16 mouse cellular contexts compared by ENCODE assay signal in genomic region chr14:22265229-22265905, GRCm38 (mm10).
"Had no signal": no experiment of that assay in that cellular context is flagged by ENCODE, and none has a peak within 500 bp of the region (broad histone marks: within the 10 kb centered on the region; RNA-seq: fewer than 3 reads in every experiment).

No protein-coding gene starts in this region.

- H3K9ac ChIP-seq: kidney, embryonic 15.5 days; limb, embryonic 13.5 days; lung, embryonic 14.5 days; neural tube, embryonic 15.5 days; stomach, embryonic 15.5 days had no signal

- H3K36me3 ChIP-seq: kidney, embryonic 15.5 days; limb, embryonic 13.5 days; midbrain, embryonic 10.5 days; neural tube, embryonic 15.5 days; stomach, embryonic 15.5 days had no signal

- H3K4me3 ChIP-seq: kidney, embryonic 15.5 days; limb, embryonic 13.5 days; midbrain, embryonic 10.5 days; myocyte; neural tube, embryonic 15.5 days; stomach, embryonic 15.5 days had no signal

- H3K27ac ChIP-seq: kidney, embryonic 15.5 days; limb, embryonic 13.5 days; midbrain, embryonic 10.5 days; neural tube, embryonic 15.5 days; stomach, embryonic 15.5 days had no signal

- H3K4me1 ChIP-seq: limb, embryonic 13.5 days; midbrain, embryonic 10.5 days; neural tube, embryonic 15.5 days; stomach, embryonic 15.5 days had no signal

- DNase-seq: left cerebral cortex, postnatal 4 days; lung, embryonic 14.5 days; lung, postnatal 10 days; lung, postnatal 4 days; midbrain, embryonic 14.5 days; right cerebral cortex, postnatal 4 days; spleen, adult 18-20 months; thymus, adult 2 months; thymus, postnatal 25 days had no signal

- H3K9me3 ChIP-seq: kidney, embryonic 15.5 days; limb, embryonic 13.5 days; midbrain, embryonic 10.5 days; neural tube, embryonic 15.5 days; stomach, embryonic 15.5 days had no signal

- H3K27me3 ChIP-seq: kidney, embryonic 15.5 days; stomach, embryonic 15.5 days had no signal

- H3K4me2 ChIP-seq: kidney, embryonic 15.5 days; limb, embryonic 13.5 days; liver, embryonic 11.5 days; lung, embryonic 14.5 days; neural tube, embryonic 15.5 days; stomach, embryonic 15.5 days had no signal
